Mouse (Mus musculus) MEL-GATA-1-ER (cell line): Measurements from ENCODE around the gene Dnm2.
"Not testable (repeated sequence)": the region's sequence is repeated elsewhere in the genome, so short reads cannot be mapped to it uniquely, and the experiment has no call there.

ENCODE experiments used
- DNase-seq: peaks from one replicate; pipeline ENCODE4 v3.0.0-alpha.2; 2012; ENCODE audit warnings: low read depth; ENCODE audit errors: extremely low read depth

Gene Dnm2

DNA sequence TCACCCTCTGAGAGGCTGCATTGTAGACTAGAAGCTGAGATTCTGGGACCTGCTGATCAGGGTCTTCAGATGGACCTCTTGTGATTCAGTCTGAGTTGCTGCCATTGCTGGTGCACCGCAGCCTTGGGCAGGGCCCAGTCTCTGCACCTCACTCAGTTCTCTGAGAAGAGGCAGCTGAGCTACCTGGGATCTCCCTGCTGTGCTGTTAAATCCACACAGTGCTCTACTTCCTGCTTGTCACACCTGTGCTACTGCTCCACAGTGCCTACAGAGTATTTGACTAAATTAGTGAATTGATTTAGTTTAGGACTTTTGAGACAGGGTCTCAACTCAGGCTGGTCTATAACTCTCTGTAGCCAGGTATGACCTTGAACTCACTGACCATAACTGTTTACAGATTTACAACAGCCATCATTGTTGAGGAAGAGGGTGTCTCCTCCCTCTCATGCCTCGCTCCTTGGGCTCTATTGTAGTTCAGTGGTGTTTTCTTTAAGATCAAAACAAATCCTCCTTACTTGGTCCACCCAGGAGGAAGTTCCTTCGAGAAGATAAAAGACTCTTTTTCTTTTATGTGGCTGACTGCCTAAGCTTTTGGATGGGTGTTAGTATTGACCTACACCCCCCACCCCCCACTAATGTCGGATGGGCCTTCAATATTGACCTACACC, 30.5 kb downstream of the Dnm2 start:
- no peak for DNase-seq

DNA sequence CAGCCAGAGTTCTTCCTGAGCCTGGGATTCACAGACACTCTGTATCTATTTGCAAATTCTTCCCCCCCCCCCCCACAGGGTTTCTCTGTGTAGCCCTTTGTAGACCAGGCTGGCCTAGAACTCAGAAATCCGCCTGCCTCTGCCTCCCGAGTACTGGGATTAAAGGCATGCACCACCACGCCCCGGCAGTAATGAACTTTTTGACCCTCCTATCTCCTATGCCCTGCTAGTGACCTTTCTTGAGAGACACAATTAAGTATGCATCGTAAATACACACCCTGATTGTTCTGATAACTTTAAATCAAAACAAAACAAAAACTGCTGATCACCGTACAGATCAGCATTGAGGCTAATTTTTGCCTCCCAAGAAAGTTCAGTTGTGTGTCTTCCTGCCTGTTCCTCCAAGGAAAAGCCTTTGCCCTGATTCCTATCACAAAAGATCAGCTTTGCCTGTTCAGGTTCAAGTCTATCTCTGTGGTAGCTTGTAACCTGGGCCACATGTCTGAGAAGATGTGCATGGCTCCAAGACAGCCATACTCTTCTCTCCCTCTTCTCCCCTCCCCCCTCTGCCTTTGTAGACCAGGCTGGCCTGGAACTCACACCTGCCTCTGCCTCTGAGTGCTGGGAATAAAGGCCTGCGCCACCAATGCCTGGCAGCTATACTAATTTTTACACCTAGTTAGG, 31.7 kb downstream of the Dnm2 start:
- no peak for DNase-seq

DNA sequence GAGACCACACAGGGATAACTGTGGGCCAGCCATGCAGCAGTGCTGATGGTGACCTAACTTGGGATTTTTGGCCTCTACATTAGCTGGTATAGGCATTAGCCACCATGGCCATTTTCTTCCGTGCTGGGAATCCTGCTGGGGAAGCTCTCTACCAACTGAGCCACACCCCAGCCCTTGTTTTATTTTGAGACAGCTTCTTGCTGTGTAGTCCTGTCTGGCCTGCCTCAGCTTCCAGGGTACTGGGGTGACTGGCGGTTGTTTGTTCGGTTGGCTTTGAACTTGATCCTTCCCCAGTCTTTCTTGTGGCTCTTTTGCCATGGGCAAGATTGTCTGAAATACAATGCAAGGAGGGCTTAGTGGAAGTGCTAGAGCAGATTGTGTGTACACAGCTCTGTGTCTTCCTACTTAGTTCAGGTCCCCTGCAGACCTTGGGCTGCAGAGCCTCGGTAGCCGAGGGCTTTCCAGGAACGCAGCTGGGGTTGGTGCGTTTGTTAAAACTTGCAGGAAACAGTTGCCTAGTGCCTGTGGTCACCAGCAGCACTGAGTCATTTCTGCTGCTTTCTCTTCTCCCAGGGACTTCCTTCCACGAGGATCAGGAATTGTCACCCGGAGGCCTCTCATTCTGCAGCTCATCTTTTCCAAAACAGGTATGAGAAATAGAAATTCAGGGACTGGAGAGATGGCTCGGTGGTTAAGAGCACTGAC, 32.4 kb downstream of the Dnm2 start:
- DNase-seq = no peak

DNA sequence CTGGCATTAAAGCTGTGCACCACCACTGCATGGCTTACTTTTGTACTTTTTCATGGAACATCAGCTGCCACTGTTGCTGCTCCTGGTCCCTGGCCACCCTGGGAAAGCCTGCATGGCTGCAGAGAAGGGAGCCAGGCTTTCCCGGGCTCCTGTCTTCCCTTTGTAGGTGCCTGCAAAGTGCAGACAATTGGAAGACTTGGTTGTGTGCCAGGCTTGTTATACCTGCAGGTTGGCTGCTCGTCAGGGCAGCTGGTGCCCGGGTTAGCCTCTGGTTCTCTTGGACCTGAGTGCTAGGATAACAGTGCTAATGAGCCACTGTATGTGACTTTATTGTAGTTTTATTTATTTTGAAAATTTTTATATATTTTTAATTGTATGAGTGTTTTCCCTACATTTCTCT, 34.1 kb downstream of the Dnm2 start:
- no peak for DNase-seq

DNA sequence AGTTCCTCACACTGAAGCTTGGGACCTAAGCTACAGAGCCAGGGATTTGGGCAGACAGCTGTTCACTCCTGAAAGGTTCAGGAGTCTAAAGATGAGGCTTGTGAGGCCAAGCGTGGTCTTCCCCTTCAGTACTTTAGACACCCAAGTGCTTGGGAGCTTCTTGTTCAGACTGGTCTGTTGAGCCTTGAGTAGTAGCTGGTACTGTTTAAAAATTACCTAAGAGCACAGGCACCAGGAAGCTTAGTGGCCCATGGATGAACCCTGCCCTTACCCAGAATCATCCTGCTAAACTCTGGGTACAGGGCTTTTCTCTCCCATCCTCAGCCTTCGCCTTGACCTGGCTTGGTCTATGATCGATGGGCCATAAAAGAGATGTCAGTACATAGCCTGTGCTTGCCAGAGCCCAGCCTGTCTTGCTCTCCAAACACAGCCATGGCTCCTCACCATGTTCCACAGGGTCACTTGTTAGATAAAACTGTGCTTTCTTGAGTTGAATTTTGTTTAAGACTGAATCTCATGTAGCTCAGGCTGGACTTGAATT, 35.8 kb downstream of the Dnm2 start:
- no peak for DNase-seq

DNA sequence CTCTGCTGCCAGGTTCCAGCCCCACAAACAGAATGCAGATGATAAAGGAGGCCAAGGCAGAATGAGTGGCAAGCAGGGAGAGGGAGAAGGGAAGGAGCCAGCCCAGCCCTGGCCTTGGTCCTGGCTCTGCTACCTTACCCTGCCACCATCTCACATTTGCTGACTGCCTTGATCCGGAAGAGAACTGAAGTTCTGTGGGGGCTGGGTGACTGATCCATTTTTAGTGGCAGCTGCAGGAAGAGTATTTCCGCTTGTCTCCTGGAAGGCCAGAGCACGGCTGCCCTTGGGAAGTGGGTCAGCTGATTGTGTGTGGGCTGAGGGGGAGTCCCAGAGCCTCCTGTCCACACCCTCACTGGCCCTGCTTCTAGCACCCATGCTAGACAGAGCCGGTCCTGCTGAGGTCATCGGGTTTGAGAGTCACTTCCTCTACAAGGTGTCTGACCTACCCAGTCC, 38.5 kb downstream of the Dnm2 start:
- DNase-seq = no peak

DNA sequence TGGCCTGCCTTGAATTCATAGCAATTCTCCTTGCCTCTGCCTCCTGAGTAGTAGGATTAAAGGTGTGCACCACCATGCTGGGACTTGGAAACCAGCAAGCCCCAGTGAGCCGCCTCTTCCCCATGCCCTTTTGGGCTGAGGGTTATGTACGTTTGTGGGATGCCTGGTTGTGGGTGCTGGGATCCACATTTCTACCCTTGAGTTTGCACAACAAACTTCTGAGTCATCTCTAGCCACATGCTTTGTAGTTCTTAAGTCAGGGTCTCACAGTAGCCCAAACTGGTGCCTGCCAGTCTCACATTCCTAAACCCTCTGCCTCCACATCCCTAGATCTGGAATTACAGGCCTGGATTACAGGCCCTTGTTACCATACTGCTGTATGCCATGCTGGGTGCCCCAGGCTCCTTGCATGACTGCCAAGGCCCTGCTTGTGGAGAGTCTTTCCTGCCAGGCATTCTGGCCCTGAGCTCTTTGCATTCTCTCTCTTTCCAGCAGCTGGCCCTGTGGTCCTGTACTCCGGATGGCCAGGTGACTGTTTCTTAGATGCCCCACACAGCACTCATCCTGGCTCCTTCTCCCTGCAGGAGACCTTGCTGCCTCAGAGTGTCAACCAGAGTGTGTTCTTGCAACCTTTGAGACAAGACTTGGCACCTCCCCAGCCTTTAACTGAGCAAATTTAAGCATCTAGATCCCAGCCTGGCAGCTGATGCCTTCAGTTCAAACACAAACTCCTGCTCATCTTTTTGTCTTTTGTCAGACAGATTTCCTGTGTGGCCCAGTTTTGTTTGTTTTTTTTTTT, 39.3 kb downstream of the Dnm2 start:
- DNase-seq = no peak

DNA sequence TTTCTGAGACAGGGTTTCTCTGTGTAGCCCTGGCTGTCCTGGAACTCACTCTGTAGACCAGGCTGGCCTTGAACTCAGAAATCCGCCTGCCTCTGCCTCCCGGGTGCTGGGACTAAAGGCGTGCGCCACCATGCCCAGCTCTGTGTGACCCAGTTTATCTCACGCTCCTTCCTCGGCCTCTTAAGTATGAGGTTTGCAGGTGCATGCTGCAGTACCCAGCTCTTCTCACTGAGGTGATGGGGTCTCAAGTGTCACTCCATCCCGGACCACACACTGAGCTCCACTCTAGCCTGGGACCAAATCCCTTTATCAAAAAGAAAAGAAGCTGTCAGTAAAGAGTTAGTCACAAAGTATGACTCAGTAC, 39.8 kb downstream of the Dnm2 start:
- not testable (repeated sequence) for DNase-seq

DNA sequence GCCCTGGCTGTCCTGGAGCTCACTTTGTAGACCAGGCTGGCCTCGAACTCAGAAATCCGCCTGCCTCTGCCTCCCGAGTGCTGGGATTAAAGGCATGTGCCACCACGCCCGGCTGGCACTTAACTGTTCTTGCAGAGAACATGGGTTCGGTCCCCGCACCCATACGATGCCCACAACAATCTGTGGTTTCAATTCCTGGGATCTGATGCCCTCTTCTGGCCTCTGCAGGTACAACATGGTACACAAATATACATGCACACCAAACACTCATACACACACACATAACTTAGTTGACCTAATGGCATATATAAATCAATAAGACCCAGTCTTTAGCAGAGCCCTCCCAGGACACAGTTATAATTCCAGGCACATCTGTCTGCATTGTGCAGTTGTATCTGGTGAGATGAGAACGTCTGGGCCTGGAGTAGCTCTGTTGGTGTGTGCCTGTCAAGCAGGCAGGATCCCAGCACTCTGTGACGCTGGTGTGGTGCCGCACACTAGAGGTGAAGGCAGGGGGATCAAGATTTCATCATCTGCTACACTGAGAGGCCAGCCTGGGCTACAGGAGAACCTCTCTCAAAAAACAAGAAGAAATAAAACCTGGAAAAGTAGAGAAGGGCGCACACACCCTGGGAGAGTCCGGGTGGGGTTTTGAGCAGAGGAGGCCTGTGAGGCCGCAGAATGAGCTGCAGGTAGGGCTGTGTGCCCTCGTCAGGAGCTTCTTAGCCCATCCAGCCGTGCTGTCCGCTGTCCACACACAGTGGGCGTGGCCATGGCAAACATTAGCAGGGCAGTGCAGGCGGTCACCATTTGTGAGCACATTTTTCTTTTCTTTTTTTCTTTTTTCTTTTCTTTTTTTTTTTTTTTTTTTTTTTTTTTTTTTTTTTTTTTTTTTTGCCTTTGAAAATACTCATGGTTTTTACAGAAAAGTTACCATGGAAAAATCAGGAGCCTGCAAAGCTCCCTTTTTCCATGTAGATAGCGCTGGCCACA, 44.6 kb downstream of the Dnm2 start:
- peak; percentile 20 for DNase-seq

DNA sequence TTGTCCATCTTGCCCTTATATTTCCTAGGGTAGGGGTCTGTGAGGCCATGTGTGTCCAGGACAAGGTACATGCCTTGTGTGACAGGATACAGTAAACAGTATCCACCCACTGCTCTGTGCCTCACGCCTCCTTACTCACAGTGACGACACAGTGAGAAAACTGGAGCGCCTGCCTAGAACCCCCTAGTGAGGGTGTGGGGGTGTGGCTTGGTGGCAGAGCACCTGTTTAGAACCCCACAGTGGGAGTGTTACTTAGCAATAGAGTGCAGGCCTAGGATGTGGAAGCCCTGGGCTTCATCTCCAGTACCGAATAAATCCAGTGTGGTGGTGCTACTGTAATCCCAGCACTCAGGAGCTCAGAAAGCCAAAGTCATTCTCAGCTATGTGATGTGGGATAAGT, 48.2 kb downstream of the Dnm2 start:
- no peak for DNase-seq

DNA sequence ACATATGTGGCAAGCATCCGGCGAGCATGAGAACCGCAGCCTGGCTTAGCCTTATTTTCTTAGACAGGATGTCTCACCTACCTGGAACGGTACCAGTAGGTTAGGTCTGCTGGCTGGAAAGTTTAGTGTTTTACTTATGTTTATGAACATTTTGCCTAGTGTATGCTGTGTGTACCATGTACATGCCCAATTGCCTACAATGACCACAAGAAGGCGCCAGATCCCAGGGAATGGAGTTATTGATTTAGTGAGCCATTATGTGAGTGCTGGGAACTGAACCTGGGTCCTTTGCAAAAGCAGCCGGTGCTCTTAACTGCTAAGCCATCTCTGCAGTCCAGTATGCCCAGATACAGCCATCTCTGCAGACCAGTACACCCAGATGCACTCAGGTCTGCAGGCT, 53.0 kb downstream of the Dnm2 start:
- no peak for DNase-seq

DNA sequence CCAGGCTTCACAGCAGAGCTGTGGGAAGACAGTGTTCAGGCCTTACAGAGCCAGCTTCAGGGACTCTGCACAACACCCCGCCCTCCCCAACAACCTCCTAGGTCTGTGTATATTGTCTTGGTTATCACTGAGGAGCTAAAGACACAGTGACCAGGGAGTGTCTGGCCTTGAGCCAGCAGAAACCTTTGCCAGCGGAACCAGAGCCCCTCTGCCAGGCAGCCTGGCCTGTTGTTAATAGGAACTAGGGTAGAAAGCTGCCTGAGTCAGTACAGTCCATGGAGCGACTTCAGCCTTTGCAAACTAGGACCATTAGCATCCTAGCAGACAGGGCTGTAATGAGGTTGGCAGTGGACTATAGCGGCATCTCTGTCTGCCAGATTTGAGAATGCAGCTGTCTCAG, 59.4 kb downstream of the Dnm2 start:
- DNase-seq = no peak

DNA sequence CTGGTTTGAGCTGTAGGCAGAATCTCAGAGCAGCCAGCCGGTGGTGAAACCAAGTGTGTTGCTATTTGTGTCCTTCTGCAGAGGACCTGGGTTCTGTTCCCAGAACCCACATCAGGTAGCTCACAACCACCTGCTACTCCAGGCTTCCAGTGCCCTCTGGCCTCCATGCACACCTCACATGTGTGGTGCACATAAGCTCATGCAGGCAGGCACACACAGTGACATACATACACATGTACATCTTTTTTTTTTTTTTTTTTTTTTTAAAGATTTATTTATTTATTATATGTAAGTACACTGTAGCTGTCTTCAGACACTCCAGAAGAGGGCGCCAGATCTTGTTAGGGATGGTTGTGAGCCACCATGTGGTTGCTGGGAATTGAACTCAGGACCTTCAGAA, 63.5 kb downstream of the Dnm2 start:
- not testable (repeated sequence) for DNase-seq

DNA sequence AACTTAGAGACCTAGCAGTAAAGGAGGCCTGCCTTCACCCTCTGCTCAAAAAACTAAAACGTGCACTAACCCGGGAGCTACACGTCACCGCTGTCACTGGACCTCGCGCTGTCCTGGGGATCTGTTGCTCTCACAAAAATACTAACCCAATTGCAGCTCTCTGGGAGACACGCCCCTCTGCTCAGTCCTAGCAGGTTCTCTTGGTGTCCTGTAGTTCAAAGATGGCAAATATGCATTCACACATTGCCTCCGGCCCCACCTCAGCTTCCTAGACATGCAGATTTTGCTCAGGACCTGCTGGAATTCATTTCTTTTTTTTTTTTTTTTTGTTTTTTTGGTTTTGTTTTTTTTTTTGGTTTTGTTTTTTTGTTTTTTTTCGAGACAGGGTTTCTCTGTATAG, 66.0 kb downstream of the Dnm2 start:
- DNase-seq = no peak

DNA sequence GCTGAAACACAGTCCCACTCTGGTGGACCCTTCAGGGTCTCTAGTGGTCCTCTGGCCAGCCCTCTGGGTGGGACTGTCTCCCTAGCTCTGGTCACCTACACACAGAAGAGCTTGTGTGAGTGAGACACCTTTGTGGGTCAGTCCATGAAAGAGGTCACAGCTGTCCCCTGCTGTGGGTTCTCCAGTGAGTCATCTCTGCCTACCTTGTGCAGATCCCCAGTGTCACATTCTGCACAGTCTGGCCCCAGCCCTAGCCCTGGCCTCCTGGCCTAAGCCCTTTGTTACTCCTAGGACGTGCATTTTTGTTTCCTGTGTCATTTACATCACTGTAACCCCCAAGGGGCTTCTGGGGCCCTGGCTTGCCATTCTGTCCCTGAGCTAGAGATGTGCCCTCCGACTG, 69.2 kb downstream of the Dnm2 start:
- DNase-seq = no peak

DNA sequence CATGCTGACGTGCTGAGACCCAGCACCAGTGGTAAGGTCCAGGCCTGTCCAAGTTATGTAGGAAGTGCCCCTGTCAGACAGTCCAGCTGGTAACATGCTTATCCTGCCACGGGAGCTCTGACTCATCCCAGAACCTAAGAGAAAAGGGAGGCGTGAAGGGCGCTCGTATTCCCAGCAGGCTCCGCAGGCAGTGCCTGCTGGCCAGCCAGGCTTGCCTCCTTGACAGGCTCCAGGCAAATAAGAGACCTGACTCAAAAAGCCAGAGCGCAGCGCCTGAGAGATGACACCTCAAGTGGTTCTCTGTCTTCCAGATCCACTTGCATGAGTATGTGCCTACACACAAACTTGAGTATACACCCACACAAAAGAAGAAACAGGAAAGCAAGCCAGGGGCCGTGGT, 70.0 kb downstream of the Dnm2 start:
- no peak for DNase-seq

DNA sequence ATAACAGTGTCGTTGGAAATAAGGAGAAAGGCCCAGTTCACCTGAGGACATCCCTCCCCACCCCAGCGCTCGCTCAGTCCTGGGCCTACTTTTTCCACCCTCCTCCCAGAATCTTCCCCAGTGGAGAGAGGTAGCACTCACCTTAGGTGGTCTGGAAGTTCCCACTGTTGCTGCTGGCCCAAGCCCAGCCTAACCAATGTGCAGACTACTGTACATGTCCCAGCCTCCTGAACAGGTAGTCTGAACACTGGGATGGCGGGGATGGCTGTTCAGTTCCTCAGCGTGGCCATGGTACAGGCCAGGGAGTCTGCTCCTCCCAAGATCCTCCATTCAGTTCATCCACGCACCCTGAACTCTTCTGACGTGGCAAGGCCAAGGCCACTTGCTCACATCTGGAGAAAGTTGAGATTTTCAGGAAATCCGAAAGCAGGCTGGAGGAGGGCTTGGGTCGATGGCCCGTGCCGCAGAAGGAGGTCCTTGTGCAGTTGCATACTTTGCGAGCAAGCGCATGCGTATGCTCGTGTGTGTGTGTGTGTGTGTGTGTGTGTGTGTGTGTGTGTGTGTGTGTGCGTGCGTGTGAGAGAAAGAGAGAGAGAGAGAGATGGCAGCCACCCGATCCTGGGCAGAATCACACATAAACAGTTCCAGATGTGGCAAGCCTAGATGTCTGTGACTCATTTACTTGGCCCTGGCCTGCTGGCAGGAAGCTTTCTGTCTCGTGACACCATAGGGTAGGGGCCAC, 71.8 kb downstream of the Dnm2 start:
- DNase-seq = no peak

DNA sequence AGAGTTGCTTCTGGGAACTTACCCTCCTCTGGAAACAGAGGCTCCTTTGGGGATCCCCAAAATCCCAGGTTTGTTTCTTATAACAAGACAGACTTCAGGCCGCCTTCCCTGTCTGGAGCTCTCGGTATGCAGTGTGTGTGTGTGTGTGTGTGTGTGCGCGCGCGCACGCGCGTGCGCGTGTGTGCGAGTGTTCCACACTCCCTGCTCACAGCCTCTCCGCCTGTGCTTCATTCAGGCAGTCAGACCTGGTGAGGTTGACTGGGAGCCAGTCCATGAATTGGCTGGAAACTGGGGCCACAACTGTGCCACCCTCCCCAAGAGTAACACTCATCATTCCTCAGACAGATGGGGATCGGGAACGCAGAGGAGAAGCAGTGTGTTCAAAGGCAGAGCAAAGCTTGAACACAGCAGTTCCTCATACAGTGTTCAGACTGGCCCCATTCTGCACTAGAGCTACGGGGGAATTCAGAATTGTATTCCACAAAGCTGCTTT, 72.4 kb downstream of the Dnm2 start:
- DNase-seq = no peak

DNA sequence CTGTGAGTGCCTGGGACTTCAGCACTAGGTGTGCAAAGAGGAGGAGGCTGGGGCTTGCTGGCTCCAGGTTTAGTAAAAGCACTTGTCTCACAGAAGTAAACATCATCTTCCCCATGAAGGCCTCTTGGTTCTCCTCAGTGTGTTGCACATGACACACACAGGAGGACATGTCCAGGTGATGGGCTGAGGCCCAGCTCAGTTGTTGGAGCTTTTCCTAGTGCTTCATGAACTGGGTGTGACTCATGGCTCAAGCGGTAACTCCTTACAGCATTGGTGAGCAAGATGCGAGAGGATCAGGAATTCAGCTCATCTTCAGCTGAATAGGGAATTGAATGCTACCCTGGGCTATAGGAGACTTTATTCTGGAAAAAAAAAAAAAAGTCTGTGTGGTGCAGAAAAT, 73.0 kb downstream of the Dnm2 start:
- no peak for DNase-seq
